Mouse (Mus musculus): ENCODE data around the gene Stk24.

The Stk24 gene

DNA sequence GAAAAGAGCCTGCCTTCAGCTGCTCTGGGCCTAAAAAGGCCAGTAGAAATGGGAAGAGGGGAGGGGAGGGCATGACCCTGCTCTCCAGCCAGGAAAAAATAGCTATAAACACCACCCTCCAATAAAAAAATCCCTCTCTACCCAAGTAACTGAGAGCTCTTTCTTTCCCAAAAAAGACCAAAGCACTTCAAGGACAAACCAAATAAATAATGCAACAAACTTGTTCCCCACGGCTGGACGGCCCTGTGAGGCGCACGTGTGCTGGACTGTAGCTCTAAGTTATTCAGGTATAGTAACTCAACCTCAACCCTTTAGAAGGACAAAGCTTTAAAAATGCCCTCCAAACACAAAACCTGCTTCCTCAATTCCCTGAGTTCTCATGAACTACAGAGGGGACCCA, 28.1 kb downstream of the Stk24 start:
- no peak for DNase-seq (ENCODE audit: low read depth, low spot score)

GRCm38 (mm10) chr14:121350011-121350410, 29.8 kb downstream of the Stk24 start:
- no peak for DNase-seq (ENCODE audit: low read depth, low spot score)

DNA sequence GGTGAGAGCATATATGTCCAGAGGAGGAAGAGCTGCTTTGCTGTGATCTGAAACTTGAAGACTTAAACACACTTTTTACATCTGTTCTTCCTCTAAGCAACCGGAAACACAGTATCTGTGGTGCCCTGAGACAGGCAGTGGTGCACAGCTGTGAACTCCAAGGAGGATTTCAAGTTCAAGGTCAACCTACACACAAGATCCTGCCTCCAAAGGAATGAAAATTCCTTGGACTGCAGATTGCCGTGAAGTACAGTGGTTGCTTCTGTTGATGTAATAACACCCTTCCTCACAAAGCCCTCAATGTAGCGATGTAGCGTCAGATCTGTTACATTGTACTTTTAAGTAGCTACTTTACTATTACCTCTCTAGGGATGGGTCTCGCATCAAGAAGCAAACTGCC, 30.5 kb downstream of the Stk24 start:
- no peak for DNase-seq (ENCODE audit: low read depth, low spot score)

DNA sequence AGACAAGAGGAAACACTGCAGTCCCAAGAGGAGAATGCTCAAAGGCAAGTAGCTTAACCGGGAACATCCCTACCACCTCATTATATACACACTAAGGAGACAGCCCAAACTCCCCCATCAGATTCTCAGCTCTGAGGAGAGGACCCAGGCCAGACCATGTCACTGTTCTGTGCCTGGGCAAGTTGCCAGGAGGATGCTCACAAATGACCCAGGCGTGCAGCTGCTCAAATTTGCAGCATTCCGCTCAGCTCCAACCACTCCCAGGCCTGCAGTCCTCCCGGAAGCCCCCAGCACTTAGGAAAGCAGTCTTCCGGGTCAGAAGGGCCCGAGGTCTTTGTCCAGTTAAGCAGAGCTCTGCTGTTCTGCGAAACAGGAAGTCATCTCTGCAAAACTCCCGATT, 31.6 kb downstream of the Stk24 start:
- DNase-seq (ENCODE audit: low read depth, low spot score) = no peak

DNA sequence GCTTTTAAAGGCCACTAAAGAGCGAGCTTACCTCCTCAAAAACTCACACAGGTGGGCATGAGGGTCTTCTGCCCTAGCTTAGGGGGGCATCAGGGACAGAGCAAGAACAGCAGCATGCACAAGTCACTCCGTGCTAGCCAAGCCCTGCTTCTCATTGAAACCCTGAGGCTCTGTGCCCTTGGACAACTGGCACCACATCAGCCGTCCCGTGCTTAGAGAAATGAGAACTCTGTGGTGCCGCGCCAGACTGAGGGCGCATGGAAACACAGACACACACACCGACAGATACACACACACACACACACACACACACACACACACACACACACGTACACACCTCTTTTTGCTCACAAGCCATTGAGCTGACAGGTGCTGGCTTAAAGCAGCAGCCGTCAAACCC, 32.7 kb downstream of the Stk24 start:
- no peak for DNase-seq (ENCODE audit: low read depth, low spot score)

GRCm38 (mm10) chr14:121346654-121347053, 33.2 kb downstream of the Stk24 start:
- DNase-seq (ENCODE audit: low read depth, low spot score) = no peak

GRCm38 (mm10) chr14:121346053-121346452, 33.8 kb downstream of the Stk24 start:
- peak; percentile 20 for DNase-seq (ENCODE audit: low read depth, low spot score)

- DNase-seq (ENCODE audit: low read depth, low spot score) = no peak
Observed at GRCm38 (mm10) chr14:121344928-121345327, 34.9 kb downstream of the Stk24 start.

DNA sequence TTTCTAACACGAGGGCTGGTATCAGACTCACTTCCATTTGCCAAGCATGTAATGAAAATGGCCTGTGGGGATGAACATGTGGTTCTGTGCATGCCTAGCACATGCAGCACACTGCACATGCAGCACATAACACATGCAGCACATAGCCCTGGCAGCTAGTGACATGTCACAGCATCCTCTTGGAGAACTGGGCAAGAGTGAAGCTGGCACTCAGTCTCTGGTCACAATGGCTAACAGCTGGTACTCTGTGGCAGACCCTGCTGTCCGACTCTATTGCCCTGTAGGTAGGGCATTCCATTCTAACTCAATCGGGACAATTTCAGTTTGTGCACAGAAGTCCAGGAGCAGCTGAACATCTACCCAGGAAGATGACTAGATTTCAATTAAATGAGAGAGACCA, 36.9 kb downstream of the Stk24 start:
- no peak for DNase-seq (ENCODE audit: low read depth, low spot score)

- DNase-seq (ENCODE audit: low read depth, low spot score) = no peak
Observed at GRCm38 (mm10) chr14:121339951-121340401, 39.8 kb downstream of the Stk24 start.

DNA sequence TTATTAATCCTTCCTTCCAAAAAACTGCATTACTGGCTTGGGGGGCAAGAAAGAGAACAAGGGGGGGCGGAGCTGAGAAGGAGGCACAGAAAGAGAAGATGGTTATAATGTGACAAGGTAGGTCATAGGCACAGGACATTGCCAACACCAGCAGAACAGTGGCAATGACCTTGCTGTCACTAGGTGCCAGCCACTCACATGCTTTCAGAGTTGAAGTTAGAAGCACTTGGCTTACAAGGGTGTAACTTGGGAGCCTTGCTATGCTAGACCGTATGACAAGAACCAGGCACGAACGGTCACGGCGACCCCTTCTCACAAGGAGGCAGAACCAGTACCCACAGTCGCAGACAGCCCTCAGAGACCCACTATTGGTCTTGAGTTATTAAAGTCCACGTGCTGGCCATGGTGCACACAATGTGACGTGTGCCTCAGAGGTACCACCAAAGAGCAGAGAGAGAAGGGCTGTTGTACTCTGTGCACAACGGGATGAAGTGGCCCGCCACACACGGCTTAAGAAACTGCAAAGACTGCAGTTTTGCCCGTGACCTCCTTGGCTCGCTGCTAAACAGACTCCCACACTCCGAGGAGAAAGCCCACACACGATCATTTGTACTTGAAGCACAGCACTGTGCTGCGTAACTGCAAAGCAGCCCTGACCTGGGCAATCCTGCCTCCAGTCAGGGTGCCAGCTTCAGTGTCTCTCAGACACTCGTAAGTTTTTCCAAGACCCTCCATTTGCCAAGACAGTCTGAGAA, 40.8 kb downstream of the Stk24 start:
- DNase-seq (ENCODE audit: low read depth, low spot score) = no peak

- no peak for DNase-seq (ENCODE audit: low read depth, low spot score)
Observed at GRCm38 (mm10) chr14:121330090-121330408, 49.8 kb downstream of the Stk24 start.

DNA sequence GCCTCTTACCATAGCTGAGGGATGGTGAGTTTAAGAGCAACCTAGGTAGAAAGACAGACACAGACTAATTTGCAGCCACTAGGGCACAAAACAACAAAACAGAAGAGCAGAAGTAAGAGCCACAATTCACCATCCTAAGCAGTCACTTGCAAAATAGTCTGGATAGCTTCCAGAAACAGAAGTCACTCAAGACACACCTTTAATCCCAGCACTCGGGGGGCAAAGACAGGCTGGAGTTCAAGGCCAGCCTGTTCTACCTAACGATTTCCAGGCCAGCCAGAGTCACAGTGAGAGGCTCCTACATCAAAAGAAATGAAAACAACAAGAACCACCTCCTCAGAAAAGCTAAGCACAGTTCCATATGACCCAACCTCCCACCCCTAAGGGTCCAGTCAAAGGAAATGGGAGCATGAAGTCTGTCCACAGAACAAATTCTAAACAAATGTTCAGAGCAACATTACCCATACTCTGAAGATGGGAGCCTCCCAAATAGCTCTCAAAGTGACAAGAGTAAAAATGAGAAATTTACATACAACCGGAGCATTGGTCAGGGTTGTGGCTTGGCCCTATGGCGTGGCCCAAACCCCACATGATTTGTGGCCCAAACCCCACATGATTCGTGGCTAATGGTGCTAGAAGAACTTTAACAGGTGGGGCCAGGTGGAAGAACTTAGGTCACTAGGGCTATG, 50.3 kb downstream of the Stk24 start:
- DNase-seq (ENCODE audit: low read depth, low spot score) = no peak

GRCm38 (mm10) chr14:121328878-121329277, 50.9 kb downstream of the Stk24 start:
- DNase-seq (ENCODE audit: low read depth, low spot score) = no peak

DNA sequence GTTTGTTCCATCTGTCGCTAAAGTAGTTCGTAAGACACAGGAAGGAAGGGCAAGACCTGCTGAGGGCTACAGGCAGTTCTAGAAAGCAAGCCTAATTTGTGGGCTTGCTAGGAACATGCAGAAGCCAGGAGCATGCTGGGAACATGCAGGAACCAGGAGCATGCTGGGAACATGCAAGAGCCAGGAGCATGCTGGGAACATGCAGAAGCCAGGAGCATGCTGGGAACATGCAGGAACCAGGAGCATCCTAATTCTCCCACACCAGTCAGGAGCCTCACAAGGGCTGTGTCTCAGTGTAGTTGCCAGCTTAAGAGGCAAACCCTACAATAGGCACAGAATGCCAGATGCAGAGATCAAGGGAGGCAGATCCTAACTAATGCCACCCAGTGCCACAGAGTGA, 53.4 kb downstream of the Stk24 start:
- no peak for DNase-seq (ENCODE audit: low read depth, low spot score)

DNA sequence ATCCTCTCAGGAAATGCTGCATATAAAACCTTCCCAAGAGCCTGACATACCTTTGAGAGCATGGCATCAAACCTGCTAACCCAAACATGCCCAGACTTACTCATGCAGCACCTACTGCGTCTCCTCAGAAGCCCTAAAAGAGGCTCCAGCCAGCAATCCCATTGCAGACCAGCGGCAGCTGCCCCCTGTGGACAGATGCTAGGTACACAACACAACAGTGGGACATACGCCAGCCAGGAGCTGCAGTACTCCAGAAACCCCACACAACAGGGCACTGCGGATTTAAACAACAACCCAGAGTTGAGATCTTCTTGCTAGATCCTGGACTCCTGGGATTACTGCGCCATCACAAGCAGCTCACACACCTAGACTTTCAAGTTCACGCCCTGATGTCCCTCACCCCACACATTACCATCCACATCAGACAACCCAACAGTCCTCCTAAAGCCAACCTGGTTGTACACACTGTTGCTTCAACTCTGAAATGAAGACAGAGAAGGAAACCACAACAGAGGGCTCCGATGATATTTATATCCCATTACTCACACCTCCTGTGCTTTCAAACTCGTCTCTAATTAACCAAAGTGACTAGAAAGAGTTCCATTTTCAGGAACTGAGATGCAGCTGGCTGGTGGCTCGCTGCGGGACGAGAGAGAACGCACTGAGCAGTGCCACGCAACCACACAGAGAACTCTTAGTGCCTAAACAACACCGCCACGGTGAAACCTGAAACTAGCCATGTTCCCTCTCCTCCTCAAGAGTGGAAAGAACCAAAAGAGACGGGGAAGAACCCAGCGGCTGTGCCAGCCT, 55.1 kb downstream of the Stk24 start:
- no peak for DNase-seq (ENCODE audit: low read depth, low spot score)

DNA sequence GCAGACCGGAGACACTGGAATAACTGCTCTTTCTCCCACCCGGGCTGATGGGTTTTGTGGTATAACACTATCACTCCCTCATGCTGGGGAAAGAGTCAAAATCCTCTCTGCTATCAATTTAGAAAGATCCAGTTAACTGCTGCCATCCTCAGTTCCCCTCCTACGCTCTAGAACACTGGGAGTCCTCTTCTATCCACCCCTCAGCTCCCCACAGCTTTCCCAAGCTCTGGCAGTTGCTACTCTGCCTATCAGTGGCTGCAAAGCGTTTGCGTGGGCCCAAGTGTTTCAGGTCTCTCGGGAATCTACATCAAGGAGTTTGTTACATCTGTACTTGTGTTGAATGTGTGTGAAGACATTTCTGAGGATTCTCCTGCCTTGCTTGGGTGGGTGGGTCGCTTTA, 57.2 kb downstream of the Stk24 start:
- DNase-seq (ENCODE audit: low read depth, low spot score) = no peak

- no peak for DNase-seq (ENCODE audit: low read depth, low spot score)
Observed at GRCm38 (mm10) chr14:121322150-121322549, 57.7 kb downstream of the Stk24 start.

- no peak for DNase-seq (ENCODE audit: low read depth, low spot score)
Observed at GRCm38 (mm10) chr14:121318382-121318781, 61.4 kb downstream of the Stk24 start.

DNA sequence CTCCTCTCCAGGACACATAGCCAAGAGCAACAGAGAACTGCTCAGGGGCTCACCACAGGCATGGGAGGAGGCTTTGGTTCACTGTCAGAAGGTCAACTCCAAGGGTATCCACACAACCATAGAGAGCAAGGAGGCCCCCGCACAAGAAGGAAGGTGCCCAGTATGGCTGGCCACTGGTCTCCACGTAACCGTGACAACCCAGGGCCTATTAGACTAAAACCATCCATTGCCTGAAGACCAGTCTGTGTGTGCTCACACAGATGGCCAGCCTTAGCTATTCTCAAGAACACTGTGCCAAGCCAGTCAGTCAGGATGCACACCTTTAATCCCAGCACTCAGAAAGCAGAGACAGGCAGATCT, 62.5 kb downstream of the Stk24 start:
- no peak for DNase-seq (ENCODE audit: low read depth, low spot score)

- DNase-seq (ENCODE audit: low read depth, low spot score) = no peak
Observed at GRCm38 (mm10) chr14:121316631-121317311, 63.0 kb downstream of the Stk24 start.

DNA sequence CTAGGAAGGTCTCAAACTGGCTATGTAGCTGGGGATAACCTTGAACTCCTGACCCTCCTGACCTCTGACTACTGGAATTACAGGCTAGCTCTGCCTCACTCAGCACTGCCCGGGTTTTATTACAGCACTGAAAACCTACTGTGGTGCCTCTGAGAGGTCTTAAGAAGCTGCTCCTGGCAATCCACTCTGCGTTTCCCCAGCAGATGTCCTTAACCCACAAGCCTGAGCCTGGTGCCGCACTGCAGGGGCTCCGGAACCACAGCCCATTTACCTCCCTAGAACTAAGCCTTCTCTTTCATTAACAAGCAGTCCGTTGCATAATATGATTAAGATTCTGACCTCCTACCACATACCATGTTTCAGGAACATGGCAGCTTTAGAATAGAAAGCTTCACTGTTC, 63.7 kb downstream of the Stk24 start:
- no peak for DNase-seq (ENCODE audit: low read depth, low spot score)

Data from 3T3-L1 (cell line).